Mouse (Mus musculus): Measurements from ENCODE around the gene Cldn3. TPM values are rescaled to one million over a fixed set of nuclear protein-coding genes. Genes with fewer than 3 reads are reported as not detected.
"Not testable (repeated sequence)": the region's sequence is repeated elsewhere in the genome, so short reads cannot be mapped to it uniquely, and the experiment has no call there.

Cldn3 gene
- polyA plus RNA-seq (2017; shearing (Covaris generic)) = not detected

GRCm38 (mm10) chr5:134985633-134986297 is at the start of gene Cldn3:
Cldn3 (plus strand) TSS chr5:134986214.
- ATAC-seq = no peak

DNA sequence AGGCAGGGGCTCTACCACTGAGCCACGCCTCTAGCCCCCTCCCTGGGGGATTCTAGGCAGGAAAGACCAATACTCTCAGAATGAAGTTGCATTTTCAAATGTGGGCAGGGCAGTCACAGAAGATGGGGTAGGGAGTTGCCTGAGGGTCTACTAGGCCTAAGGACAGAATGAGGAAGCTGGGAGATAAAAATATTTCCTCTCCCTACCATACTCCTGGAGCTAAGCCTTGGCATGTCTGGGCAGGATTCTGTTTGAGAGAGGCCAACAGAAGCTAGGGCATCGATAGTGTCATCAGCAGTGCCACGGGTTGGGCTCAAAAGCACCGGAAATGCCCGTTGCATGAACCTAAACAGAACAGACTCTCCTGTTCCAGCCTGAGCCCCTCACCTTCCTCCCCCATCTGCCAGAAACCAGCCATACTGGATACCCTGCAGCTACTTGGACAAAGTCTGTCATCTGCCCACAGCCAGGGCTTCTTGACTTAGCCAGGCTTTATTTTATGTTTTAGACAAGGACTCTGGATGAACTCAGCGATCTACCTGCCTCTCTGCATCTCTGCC is 49.3 kb upstream of the Cldn3 start:
- no peak for ATAC-seq

DNA sequence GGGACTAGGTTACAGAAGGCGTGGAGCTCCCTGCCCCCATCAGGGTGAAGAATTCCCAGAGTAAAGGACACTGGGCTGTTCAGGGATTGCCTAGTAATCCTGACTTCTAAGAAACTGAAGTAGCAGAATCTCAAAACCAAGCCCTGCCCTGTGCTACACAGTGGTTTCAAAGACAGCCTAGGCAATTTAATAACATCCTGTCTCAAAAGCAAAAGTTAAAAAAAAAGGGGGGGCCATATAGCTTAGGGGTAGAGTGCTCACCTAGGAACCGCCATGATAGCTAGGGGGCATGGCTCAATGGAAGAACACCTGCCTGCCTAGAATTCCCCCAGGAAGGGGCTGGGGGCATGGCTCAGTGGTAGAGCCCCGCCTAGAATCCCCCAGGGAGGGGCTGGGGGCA is 46.9 kb upstream of the Cldn3 start:
- peak; percentile 95 for ATAC-seq

- ATAC-seq = not testable (repeated sequence)
These were observed 46.5 kb upstream of the Cldn3 start for GRCm38 (mm10) chr5:134939554-134939953.

- no peak for ATAC-seq
These were observed 44.4 kb upstream of the Cldn3 start for GRCm38 (mm10) chr5:134941472-134942209.

- ATAC-seq = no peak
These were observed 43.3 kb upstream of the Cldn3 start for GRCm38 (mm10) chr5:134942740-134943139.

DNA sequence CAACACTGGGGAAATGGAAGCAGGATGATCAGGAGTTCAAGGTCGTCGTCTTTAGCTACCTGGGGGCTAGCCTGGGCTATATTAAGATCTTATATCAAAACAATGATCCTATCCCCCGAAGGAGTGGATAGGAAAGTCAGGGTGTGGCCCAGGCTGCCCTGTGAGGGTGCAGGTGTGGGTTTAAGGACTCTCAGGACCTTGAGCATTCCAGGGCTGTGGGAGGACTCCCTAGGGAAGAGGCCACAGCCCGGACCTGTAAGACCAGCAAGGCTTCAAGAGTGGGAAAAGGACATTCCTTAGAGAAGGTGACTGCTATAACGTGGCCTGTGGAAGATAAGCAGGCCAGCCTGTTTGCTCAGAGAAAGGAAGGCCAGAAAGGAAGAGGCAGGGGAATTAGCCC is 41.8 kb upstream of the Cldn3 start:
- no peak for ATAC-seq

- no peak for ATAC-seq
These were observed 40.6 kb upstream of the Cldn3 start for GRCm38 (mm10) chr5:134945266-134945959.

DNA sequence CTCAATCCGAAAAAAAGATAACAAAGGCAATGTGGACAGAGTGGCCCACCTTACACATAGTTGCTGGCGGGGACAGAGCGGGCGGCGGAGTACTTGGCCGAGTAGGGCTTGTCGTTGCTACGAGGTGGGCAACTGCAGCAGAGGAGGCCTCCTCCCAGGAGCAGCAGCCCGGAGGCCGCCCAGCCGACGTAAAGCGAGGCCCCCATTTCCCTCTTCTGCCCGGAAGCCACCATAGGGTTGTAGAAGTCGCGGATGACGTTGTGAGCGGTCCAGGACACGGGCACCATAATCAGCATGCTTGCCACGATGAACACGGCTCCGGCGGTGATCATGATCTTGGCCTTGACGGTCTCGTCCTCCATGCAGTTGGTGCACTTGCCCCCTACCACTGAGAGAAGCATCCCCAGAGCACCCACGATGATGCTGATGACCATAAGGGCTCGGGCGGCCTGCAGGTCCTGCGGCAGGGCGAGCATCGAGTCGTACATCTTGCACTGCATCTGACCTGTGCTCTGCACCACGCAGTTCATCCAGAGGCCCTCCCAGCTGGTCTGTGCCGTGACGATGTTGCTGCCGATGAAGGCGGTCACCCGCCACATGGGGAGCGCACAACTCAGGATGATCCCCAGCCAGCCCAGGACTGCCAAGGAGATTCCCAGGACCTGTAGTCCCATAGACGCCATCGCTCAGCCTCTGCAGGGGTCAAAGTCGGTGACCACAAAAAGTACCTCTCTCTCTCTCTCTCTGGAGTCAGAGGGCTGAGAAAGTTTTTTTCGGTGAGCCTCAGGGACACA is 39.8 kb upstream of the Cldn3 start:
- ATAC-seq = no peak

DNA sequence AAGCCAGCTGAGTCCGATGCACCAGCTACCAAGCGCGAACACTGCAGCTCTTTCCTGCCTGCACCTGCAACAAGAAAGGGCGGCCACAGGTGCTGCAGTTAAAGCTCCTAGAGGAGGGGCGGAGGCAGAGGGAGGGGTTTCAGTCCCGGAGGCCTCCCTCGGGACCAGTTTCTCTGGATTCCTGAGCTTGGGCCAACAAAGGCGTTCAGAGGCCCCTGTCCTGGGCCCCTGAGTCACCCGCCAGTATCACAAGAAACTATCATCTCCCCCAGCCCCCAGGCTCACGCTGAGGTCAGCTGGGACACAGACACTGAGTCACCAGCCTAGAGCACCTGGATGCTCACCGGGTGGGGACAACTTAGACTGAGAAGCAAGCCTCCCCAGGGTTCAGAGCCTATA is 39.2 kb upstream of the Cldn3 start, which contains the start of gene Cldn4:
Cldn4 (minus strand) TSS at position 78 of the 399 bp plus-strand sequence.
- ATAC-seq = no peak

GRCm38 (mm10) chr5:134947420-134948084 is 38.5 kb upstream of the Cldn3 start:
- no peak for ATAC-seq

GRCm38 (mm10) chr5:134948085-134948439 is 38.0 kb upstream of the Cldn3 start:
- ATAC-seq = no peak

- no peak for ATAC-seq
These were observed 34.7 kb upstream of the Cldn3 start for GRCm38 (mm10) chr5:134951053-134951884.

GRCm38 (mm10) chr5:134955491-134955890 is 30.5 kb upstream of the Cldn3 start:
- no peak for ATAC-seq

GRCm38 (mm10) chr5:134959114-134959513 is 26.9 kb upstream of the Cldn3 start:
- ATAC-seq = no peak

DNA sequence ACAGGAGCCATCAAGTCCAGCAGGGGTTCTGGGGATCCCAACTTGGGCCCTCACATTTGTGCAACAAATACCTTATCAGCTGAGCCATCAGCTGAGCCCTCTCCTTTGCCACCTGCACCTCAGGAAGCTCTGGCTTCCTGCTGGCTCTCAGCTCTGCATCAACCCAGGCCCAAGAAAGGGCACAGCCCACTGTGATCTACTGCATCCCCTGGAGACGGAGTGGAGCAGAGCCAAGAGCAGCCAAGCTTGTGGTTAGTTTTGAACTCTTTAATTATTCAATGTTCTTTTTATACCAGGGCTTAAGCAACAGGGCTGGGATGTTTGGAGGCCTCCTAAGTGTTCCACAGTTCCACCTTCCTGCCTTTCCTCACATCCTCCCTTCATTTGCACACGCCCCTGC is 25.6 kb upstream of the Cldn3 start:
- no peak for ATAC-seq

DNA sequence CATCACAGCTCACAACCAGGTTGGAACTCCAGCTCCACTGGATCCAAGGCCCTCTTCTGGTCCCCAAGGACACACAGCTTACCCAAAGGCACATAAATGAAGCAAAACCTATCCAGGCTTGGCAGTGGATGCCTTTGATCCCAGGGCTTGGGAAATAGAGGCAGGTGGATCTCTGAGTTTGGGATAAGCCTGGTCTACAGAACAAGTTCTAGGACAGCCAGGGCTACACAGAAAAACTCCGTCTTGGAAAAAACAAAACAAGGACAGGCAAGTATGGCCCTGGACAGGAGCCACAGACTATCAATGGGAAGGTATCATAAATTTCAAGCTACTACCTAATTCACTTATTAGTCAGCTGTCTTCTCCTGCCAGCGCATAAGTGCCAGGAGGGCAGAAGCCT is 24.5 kb upstream of the Cldn3 start:
- ATAC-seq = no peak

- no peak for ATAC-seq
These were observed 22.5 kb upstream of the Cldn3 start for GRCm38 (mm10) chr5:134963546-134963945.

GRCm38 (mm10) chr5:134964655-134965054 is 21.4 kb upstream of the Cldn3 start:
- ATAC-seq = not testable (repeated sequence)

GRCm38 (mm10) chr5:134965473-134965851 is 20.6 kb upstream of the Cldn3 start:
- peak; percentile 41 for ATAC-seq
